Mouse (Mus musculus) MEL (cell line): ENCODE measurements around the gene Gm19668. TPM values are rescaled to one million over a fixed set of nuclear protein-coding genes. Genes with fewer than 3 reads are reported as not detected.

Experiments
- DNase-seq: peaks from one replicate; pipeline ENCODE4 v3.0.0; 2011; ENCODE audit warnings: low read depth, low spot score
- H3K27ac ChIP-seq: 2 replicates; pipeline ENCODE4 v1.5.1; 2012; ENCODE audit warnings: low read depth, mild to moderate bottlenecking, control low read depth, low read length, moderate library complexity; ENCODE audit not compliant: control insufficient read depth
- H3K27me3 ChIP-seq, 2 experiments: fragments of 150-350 bp in 1 of 2; sonication (generic) in 1 of 2; 2 replicates each; pipeline ENCODE4 v1.6.1; 2012; ENCODE audit warnings: low read length in 2 of 2, mild to moderate bottlenecking in 2 of 2, improper control_type of control experiment in 1 of 2, moderate library complexity in 1 of 2; ENCODE audit not compliant: insufficient read depth in 2 of 2, control insufficient read depth in 1 of 2
- H3K36me3 ChIP-seq, 2 experiments: 2 replicates each; pipeline ENCODE4 v1.6.1; 2012 to 2014; ENCODE audit warnings: low read length in 2 of 2, improper control_type of control experiment in 1 of 2, inconsistent platforms in 1 of 2, mild to moderate bottlenecking in 1 of 2; ENCODE audit not compliant: insufficient read depth in 2 of 2, control insufficient read depth in 1 of 2
- H3K4me1 ChIP-seq, 2 experiments: fragments of 150-350 bp in 1 of 2; sonication (generic) in 1 of 2; 2 replicates each; pipeline ENCODE4 v1.6.1; 2012; ENCODE audit warnings: low read length in 2 of 2, improper control_type of control experiment in 1 of 2, mild to moderate bottlenecking in 1 of 2; ENCODE audit not compliant: insufficient read depth in 2 of 2, control insufficient read depth in 1 of 2
- H3K4me3 ChIP-seq, 2 experiments: fragments of 150-350 bp in 1 of 2; sonication (generic) in 1 of 2; 2 replicates each; pipeline ENCODE4 v1.5.1; 2012; ENCODE audit warnings: low read depth in 2 of 2, low read length in 2 of 2, mild to moderate bottlenecking in 2 of 2, moderate library complexity in 2 of 2, control low read depth in 1 of 2, improper control_type of control experiment in 1 of 2; ENCODE audit not compliant: control insufficient read depth in 1 of 2, insufficient read depth in 1 of 2
- H3K79me2 ChIP-seq: 2 replicates; pipeline ENCODE4 v1.6.1; 2012; ENCODE audit warnings: mild to moderate bottlenecking, low read length, moderate library complexity; ENCODE audit not compliant: control insufficient read depth, poor library complexity, insufficient read depth
- H3K9ac ChIP-seq: 2 replicates; pipeline ENCODE4 v1.6.1; 2012; ENCODE audit warnings: low read depth, mild to moderate bottlenecking, control low read depth, low read length, moderate library complexity; ENCODE audit not compliant: control insufficient read depth, poor library complexity, severe bottlenecking
- H3K9me3 ChIP-seq: fragments of 150-350 bp; sonication (generic); replicated peaks from 2 replicates; pipeline ENCODE4 v1.6.1; 2012; ENCODE audit warnings: mild to moderate bottlenecking, low read length, improper control_type of control experiment, moderate library complexity; ENCODE audit not compliant: insufficient read depth
- CHD1 ChIP-seq: IDR thresholded peaks from 2 replicates; pipeline ENCODE4 v1.6.1; 2012; ENCODE audit warnings: low read depth, mild to moderate bottlenecking, inconsistent platforms, low read length, improper control_type of control experiment
- CHD2 ChIP-seq: IDR thresholded peaks from 2 replicates; pipeline ENCODE4 v1.6.1; 2011; ENCODE audit warnings: low read length, improper control_type of control experiment
- E2F4 ChIP-seq: IDR thresholded peaks from 2 replicates; pipeline ENCODE4 v1.6.1; 2011; ENCODE audit warnings: low read depth, low read length, improper control_type of control experiment, borderline replicate concordance
- ELF1 ChIP-seq: IDR thresholded peaks from 2 replicates; pipeline ENCODE4 v1.6.1; 2014; ENCODE audit warnings: low read depth, mild to moderate bottlenecking, inconsistent platforms, low read length, improper control_type of control experiment, moderate library complexity
- EP300 ChIP-seq, 2 experiments: IDR thresholded peaks; 2 replicates each; pipeline ENCODE4 v1.6.1; 2011; ENCODE audit warnings: improper control_type of control experiment in 2 of 2, low read length in 2 of 2, low read depth in 1 of 2, mild to moderate bottlenecking in 1 of 2
- GABPA ChIP-seq: IDR thresholded peaks from 2 replicates; pipeline ENCODE4 v1.6.1; 2012; ENCODE audit warnings: low read depth, mild to moderate bottlenecking, inconsistent platforms, low read length, improper control_type of control experiment, moderate library complexity
- JUND ChIP-seq: IDR thresholded peaks from 2 replicates; pipeline ENCODE4 v1.6.1; 2011; ENCODE audit warnings: low read depth, mild to moderate bottlenecking, improper control_type of control experiment, low read length
- MAFK ChIP-seq: IDR thresholded peaks from 2 replicates; pipeline ENCODE4 v1.6.1; 2011; ENCODE audit warnings: low read depth, mild to moderate bottlenecking, low read length, improper control_type of control experiment, borderline replicate concordance
- MAX ChIP-seq: IDR thresholded peaks from 2 replicates; pipeline ENCODE4 v1.6.1; 2011; ENCODE audit warnings: low read length, improper control_type of control experiment
- MYC ChIP-seq: IDR thresholded peaks from 2 replicates; pipeline ENCODE4 v1.6.1; 2011; ENCODE audit warnings: low read depth, mild to moderate bottlenecking, low read length, improper control_type of control experiment, moderate library complexity
- POLR2A ChIP-seq, 2 experiments: IDR thresholded peaks; 2 replicates each; pipeline ENCODE4 v1.6.1; 2011 to 2012; ENCODE audit warnings: low read length in 2 of 2, mild to moderate bottlenecking in 2 of 2, control low read depth in 1 of 2, improper control_type of control experiment in 1 of 2, low read depth in 1 of 2, moderate library complexity in 1 of 2; ENCODE audit not compliant: control insufficient read depth in 1 of 2, insufficient read depth in 1 of 2, poor library complexity in 1 of 2
- POLR2AphosphoS5 ChIP-seq: IDR thresholded peaks from 2 replicates; pipeline ENCODE4 v1.6.1; 2012; ENCODE audit warnings: low read depth, borderline replicate concordance, mild to moderate bottlenecking, inconsistent platforms, low read length, moderate library complexity, mixed read lengths
- RAD21 ChIP-seq: IDR thresholded peaks from 2 replicates; pipeline ENCODE4 v1.6.1; 2011; ENCODE audit warnings: mild to moderate bottlenecking, low read depth, low read length, improper control_type of control experiment
- RCOR1 ChIP-seq: IDR thresholded peaks from 2 replicates; pipeline ENCODE4 v1.6.1; 2012; ENCODE audit warnings: low read depth, mild to moderate bottlenecking, inconsistent platforms, low read length, improper control_type of control experiment
- SMC3 ChIP-seq: IDR thresholded peaks from 2 replicates; pipeline ENCODE4 v1.6.1; 2011; ENCODE audit warnings: low read depth, low read length, improper control_type of control experiment
- TBP ChIP-seq: IDR thresholded peaks from 2 replicates; pipeline ENCODE4 v1.8.0; 2011; ENCODE audit warnings: low read depth, low read length, improper control_type of control experiment
- TCF12 ChIP-seq: IDR thresholded peaks from 2 replicates; pipeline ENCODE4 v1.6.1; 2014; ENCODE audit warnings: low read depth, mild to moderate bottlenecking, inconsistent platforms, low read length, improper control_type of control experiment, moderate library complexity
- UBTF ChIP-seq: IDR thresholded peaks from 2 replicates; pipeline ENCODE4 v1.6.1; 2012; ENCODE audit warnings: low read depth, mild to moderate bottlenecking, inconsistent platforms, low read length, improper control_type of control experiment, moderate library complexity, borderline replicate concordance; ENCODE audit not compliant: insufficient read depth
- USF1 ChIP-seq: IDR thresholded peaks from 2 replicates; pipeline ENCODE4 v1.6.1; 2014; ENCODE audit warnings: low read depth, mild to moderate bottlenecking, inconsistent platforms, low read length, improper control_type of control experiment, moderate library complexity
- USF2 ChIP-seq, 2 experiments: IDR thresholded peaks; 2 replicates each; pipeline ENCODE4 v1.6.1; 2011 to 2012; ENCODE audit warnings: improper control_type of control experiment in 2 of 2, low read length in 2 of 2, borderline replicate concordance in 1 of 2, inconsistent platforms in 1 of 2, low read depth in 1 of 2, mild to moderate bottlenecking in 1 of 2; ENCODE audit not compliant: insufficient read depth in 1 of 2
- ZC3H11A ChIP-seq: IDR thresholded peaks from 2 replicates; pipeline ENCODE4 v1.6.1; 2012; ENCODE audit warnings: low read depth, mild to moderate bottlenecking, inconsistent platforms, low read length, improper control_type of control experiment
- ZKSCAN1 ChIP-seq: IDR thresholded peaks from 2 replicates; pipeline ENCODE4 v1.6.1; 2012; ENCODE audit warnings: low read depth, mild to moderate bottlenecking, inconsistent platforms, low read length, improper control_type of control experiment, moderate library complexity
- polyA plus RNA-seq, 2 experiments: library from polyadenylated mRNA; stranded (reverse) in 1 of 2; unstranded in 1 of 2; fragments of >175 nt in 1 of 2; fragments of >200 nt in 1 of 2; gene quantifications; 2 replicates each; pipeline versions ENCODE4 v1.2.1 to v1.2.4; 2012; ENCODE audit warnings: low replicate concordance in 2 of 2, low read depth in 1 of 2; ENCODE audit not compliant: insufficient read length in 2 of 2, insufficient read depth in 1 of 2, missing spikeins in 1 of 2
- total RNA-seq: library from RNA; depleted of rRNA; stranded (reverse); fragments of 300-350 nt; gene quantifications from 2 replicates; pipeline ENCODE4 v1.2.3, GENCODE M21; 2012; rRNA removed

The Gm19668 gene
- total RNA-seq (not detected in 2 replicates), polyA plus RNA-seq (not detected)

GRCm38 (mm10) chr10:77798921-77799508 is at the start of gene Gm19668:
Gene Gm19668, minus strand, starts transcription at chr10:77799133.
- Histone ChIP-seq H3K27me3 (peaks cover 5 to 8% of the 10 kb centered on the region in 2 experiments), H3K27ac (no peak within 1 kb of the TSS), H3K4me1 (no peaks in the 10 kb centered on the region), H3K4me3 (no peak within 1 kb of the TSS), H3K9me3 (no peaks in the 10 kb centered on the region), H3K9ac (no peak within 1 kb of the TSS)
- no peak for DNase-seq
- no peak for TF ChIP-seq ELF1
- TF ChIP-seq SMC3, result no peak
- TF ChIP-seq USF1, result no peak
- TF ChIP-seq GABPA, result no peak
- TF ChIP-seq ZKSCAN1, result no peak
- TF ChIP-seq CHD1, result no peak
- TF ChIP-seq POLR2A (IDR thresholded peaks at IDR 0.05; ENCODE audit: control insufficient read depth in 1 of 2, insufficient read depth in 1 of 2, low read depth in 1 of 2, low read length in 2 of 2, poor library complexity in 1 of 2), result no peak
- TF ChIP-seq CHD2, result no peak
- TF ChIP-seq, all 39 proteins: peak for 0
- Histone ChIP-seq H3K36me3 (no peaks in the 10 kb centered on the region), H3K79me2 (no peaks in the 10 kb centered on the region)

- no peaks in the 10 kb centered on the region for H3K9me3 ChIP-seq
- H3K27ac ChIP-seq, result no peak overlapping the region
- no peak for DNase-seq
- TF ChIP-seq ZKSCAN1, result no peak
- TF ChIP-seq TBP, result no peak
- no peak for TF ChIP-seq RAD21
- no peak for TF ChIP-seq EP300 (IDR thresholded peaks at IDR 0.05; ENCODE audit: low read depth in 1 of 2, low read length in 2 of 2)
- no peaks in the 10 kb centered on the region for H3K79me2 ChIP-seq
- H3K36me3 ChIP-seq, result no peaks in the 10 kb centered on the region
- H3K4me1 ChIP-seq, result no peaks in the 10 kb centered on the region
- H3K4me3 ChIP-seq, result no peak overlapping the region
- no peak overlapping the region for H3K9ac ChIP-seq
- H3K27me3 ChIP-seq, result peaks cover 3 to 6% of the 10 kb centered on the region in 2 experiments; a peak in 3 of 4 replicates
These were observed 48.6 kb upstream of the Gm19668 start for GRCm38 (mm10) chr10:77847538-77847937.

GRCm38 (mm10) chr10:77846961-77847360 is 48.0 kb upstream of the Gm19668 start:
- Histone ChIP-seq H3K4me1 (no peaks in the 10 kb centered on the region), H3K36me3 (no peaks in the 10 kb centered on the region), H3K4me3 (no peak overlapping the region), H3K9ac (no peak overlapping the region), H3K27ac (no peak overlapping the region), H3K9me3 (no peaks in the 10 kb centered on the region), H3K79me2 (no peaks in the 10 kb centered on the region), H3K27me3 (peaks cover 3 to 4% of the 10 kb centered on the region in 2 experiments; a peak in 3 of 4 replicates)
- no peak for DNase-seq
- TF ChIP-seq E2F4, result no peak
- TF ChIP-seq UBTF, result no peak
- no peak for TF ChIP-seq POLR2AphosphoS5
- TF ChIP-seq MAFK, result no peak
- TF ChIP-seq MYC, result no peak
- no peak for TF ChIP-seq ZC3H11A
- TF ChIP-seq TCF12, result no peak
- TF ChIP-seq USF2 (IDR thresholded peaks at IDR 0.05; ENCODE audit: borderline replicate concordance in 1 of 2, insufficient read depth in 1 of 2, low read depth in 1 of 2, low read length in 2 of 2), result no peak
- TF ChIP-seq JUND, result no peak
- TF ChIP-seq MAX, result no peak
- TF ChIP-seq CHD1, result no peak
- TF ChIP-seq RCOR1, result no peak
